Mouse (Mus musculus): Measurements from ENCODE around the gene R3hdml.

DNA sequence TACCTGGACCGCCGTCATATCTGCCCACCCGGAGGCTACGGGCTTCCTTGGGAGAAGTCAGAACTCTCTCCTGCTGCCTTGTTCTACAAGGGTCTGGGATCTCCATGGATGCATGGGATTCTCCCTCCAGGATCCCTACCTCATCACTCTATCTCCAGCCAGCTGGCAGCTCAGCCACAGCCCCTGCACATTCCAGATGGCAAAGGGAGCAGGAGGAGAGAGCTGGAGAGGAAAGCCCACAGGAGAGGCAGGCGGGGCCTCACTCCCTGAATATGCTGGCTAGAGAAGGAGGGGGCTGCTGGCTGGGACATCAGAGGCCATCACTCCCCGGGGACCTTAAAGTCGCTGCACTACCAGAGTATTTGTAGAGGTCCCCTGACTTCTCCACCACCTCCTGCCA, 767 bp upstream of the R3hdml start:
- TF ChIP-seq CTCF (IDR thresholded peaks at IDR 0.05; ENCODE audit: low read depth): no peak
- TF ChIP-seq EP300 (optimal IDR thresholded peaks at IDR 0.05): no peak
